Mouse (Mus musculus): ENCODE measurements around the gene Ctf2. TPM values are rescaled to one million over a fixed set of nuclear protein-coding genes. Genes with fewer than 3 reads are reported as not detected.
A peak's percentile ranks its signal among the peaks of the same experiment; 100 is the strongest.

Ctf2 gene
- total and polyA plus RNA-seq, 3 experiments: 0.39 to 1.0 TPM; not detected in 1

DNA sequence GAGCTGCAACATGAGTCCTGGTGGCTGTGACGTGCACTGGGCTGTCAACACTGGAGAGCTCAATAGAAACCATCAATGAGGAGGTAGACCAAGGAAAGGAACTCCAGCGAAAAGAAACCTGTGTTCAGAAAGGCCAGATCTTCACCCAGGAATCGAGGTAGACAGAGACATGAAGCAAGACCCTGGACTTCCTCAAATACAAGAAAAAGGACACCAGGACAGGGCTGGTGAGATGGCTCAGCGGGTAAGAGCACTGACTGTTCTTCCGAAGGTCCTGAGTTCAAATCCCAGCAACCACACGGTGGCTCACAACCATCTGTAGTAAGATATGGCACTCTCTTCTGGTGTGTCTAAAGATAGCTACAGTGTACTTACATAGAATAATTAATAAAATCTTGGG is 13.6 kb downstream of the Ctf2 start:
- Histone ChIP-seq H3K9me3 (replicated peaks; ENCODE audit: insufficient read depth, low read length) (no peaks in the 10 kb centered on the region), H3K79me2 (ENCODE audit: control insufficient read depth, insufficient read depth, low read length, poor library complexity) (peaks cover 1% of the 10 kb centered on the region; the same call in 1 of the 2 replicates), H3K9ac (ENCODE audit: control insufficient read depth, low read depth, low read length, poor library complexity, severe bottlenecking) (no peak overlapping the region), H3K4me1 (ENCODE audit: control insufficient read depth in 1 of 2, insufficient read depth in 2 of 2, low read length in 2 of 2) (peaks cover 2 to 7% of the 10 kb centered on the region in 2 experiments; a peak in 3 of 4 replicates), H3K27me3 (ENCODE audit: control insufficient read depth in 1 of 2, insufficient read depth in 2 of 2, low read length in 2 of 2) (no peaks in the 10 kb centered on the region), H3K27ac (ENCODE audit: control insufficient read depth, low read depth, low read length) (no peak overlapping the region), H3K36me3 (ENCODE audit: control insufficient read depth in 1 of 2, insufficient read depth in 2 of 2, low read length in 2 of 2) (peaks cover 0 to 9% of the 10 kb centered on the region in 2 experiments; a peak in 2 of 4 replicates), H3K4me3 (ENCODE audit: control insufficient read depth in 1 of 2, insufficient read depth in 1 of 2, low read depth in 2 of 2, low read length in 2 of 2) (no peak overlapping the region)
- TF ChIP-seq E2F4 (IDR thresholded peaks at IDR 0.05; ENCODE audit: borderline replicate concordance, low read depth, low read length) (no peak), TBP (IDR thresholded peaks at IDR 0.05; ENCODE audit: low read depth, low read length) (peak; percentile 98), MAFK (IDR thresholded peaks at IDR 0.05; ENCODE audit: borderline replicate concordance, low read depth, low read length) (0 out of 2 replicates have a peak, but pooled peaks have one; percentile 20)
- peak; percentile 39 for DNase-seq (ENCODE audit: low read depth, low spot score)

DNA sequence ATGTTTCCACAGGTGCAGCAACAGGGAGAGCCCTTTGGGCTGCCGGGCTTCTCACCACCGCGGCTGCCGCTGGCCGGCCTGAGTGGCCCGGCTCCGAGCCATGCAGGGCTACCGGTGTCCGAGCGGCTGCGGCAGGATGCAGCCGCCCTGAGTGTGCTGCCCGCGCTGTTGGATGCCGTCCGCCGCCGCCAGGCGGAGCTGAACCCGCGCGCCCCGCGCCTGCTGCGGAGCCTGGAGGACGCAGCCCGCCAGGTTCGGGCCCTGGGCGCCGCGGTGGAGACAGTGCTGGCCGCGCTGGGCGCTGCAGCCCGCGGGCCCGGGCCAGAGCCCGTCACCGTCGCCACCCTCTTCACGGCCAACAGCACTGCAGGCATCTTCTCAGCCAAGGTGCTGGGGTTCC is 15.0 kb downstream of the Ctf2 start:
- peak overlapping the region; percentile 73 to 77 for H3K4me3 ChIP-seq (ENCODE audit: control insufficient read depth in 1 of 2, insufficient read depth in 1 of 2, low read depth in 2 of 2, low read length in 2 of 2)
- H3K27me3 ChIP-seq (ENCODE audit: control insufficient read depth in 1 of 2, insufficient read depth in 2 of 2, low read length in 2 of 2): no peaks in the 10 kb centered on the region
- H3K27ac ChIP-seq (ENCODE audit: control insufficient read depth, low read depth, low read length): peak overlapping the region; percentile 7; the same call in 1 of the 2 replicates
- H3K36me3 ChIP-seq (ENCODE audit: control insufficient read depth in 1 of 2, insufficient read depth in 2 of 2, low read length in 2 of 2): peaks cover 0 to 14% of the 10 kb centered on the region in 2 experiments; a peak in 2 of 4 replicates
- peaks cover 3 to 11% of the 10 kb centered on the region in 2 experiments for H3K4me1 ChIP-seq (ENCODE audit: control insufficient read depth in 1 of 2, insufficient read depth in 2 of 2, low read length in 2 of 2)
- H3K9me3 ChIP-seq (replicated peaks; ENCODE audit: insufficient read depth, low read length): no peaks in the 10 kb centered on the region
- peak overlapping the region; percentile 87 for H3K9ac ChIP-seq (ENCODE audit: control insufficient read depth, low read depth, low read length, poor library complexity, severe bottlenecking)
- DNase-seq (ENCODE audit: low read depth, low spot score): peak; percentile 70
- H3K79me2 ChIP-seq (ENCODE audit: control insufficient read depth, insufficient read depth, low read length, poor library complexity): peaks cover 1% of the 10 kb centered on the region; the same call in 1 of the 2 replicates
- TF ChIP-seq ZMIZ1 (IDR thresholded peaks at IDR 0.05; ENCODE audit: low read depth, low read length): no peak
- TF ChIP-seq CHD1 (IDR thresholded peaks at IDR 0.05; ENCODE audit: low read depth, low read length): no peak
- TF ChIP-seq GABPA (IDR thresholded peaks at IDR 0.05; ENCODE audit: low read depth, low read length): no peak
- no peak for TF ChIP-seq ETS1 (IDR thresholded peaks at IDR 0.05; ENCODE audit: low read depth, low read length)
- TF ChIP-seq ZKSCAN1 (IDR thresholded peaks at IDR 0.05; ENCODE audit: low read depth, low read length): no peak
- no peak for TF ChIP-seq ZNF384 (IDR thresholded peaks at IDR 0.05; ENCODE audit: low read depth, low read length)
- TF ChIP-seq UBTF (IDR thresholded peaks at IDR 0.05; ENCODE audit: borderline replicate concordance, insufficient read depth, low read depth, low read length): peak; percentile 80; the same call in 1 of the 2 replicates
- TF ChIP-seq ELF1 (IDR thresholded peaks at IDR 0.05; ENCODE audit: low read depth, low read length): no peak
- TF ChIP-seq BHLHE40 (IDR thresholded peaks at IDR 0.05; ENCODE audit: borderline replicate concordance, low read depth, low read length): no peak
- no peak for TF ChIP-seq MYC (IDR thresholded peaks at IDR 0.05; ENCODE audit: low read depth, low read length)
- TF ChIP-seq HCFC1 (IDR thresholded peaks at IDR 0.05; ENCODE audit: low read depth, low read length): no peak
- TF ChIP-seq MEF2A (IDR thresholded peaks at IDR 0.05; ENCODE audit: extremely low read depth, insufficient replicate concordance, low read depth, low read length, poor library complexity, severe bottlenecking): no peak
- no peak for TF ChIP-seq KAT2A (conservative IDR thresholded peaks at IDR 0.05; ENCODE audit: low read depth, low read length)
- no peak for TF ChIP-seq GATA1 (IDR thresholded peaks at IDR 0.05; ENCODE audit: low read depth, low read length)
- no peak for TF ChIP-seq TBP (IDR thresholded peaks at IDR 0.05; ENCODE audit: low read depth, low read length)
- no peak for TF ChIP-seq NRF1 (IDR thresholded peaks at IDR 0.05; ENCODE audit: insufficient read depth, low read depth, low read length, poor library complexity, severe bottlenecking)
- no peak for TF ChIP-seq MYB (IDR thresholded peaks at IDR 0.05; ENCODE audit: low read depth, low read length)
- no peak; the same call in 1 of the 2 replicates for TF ChIP-seq RAD21 (IDR thresholded peaks at IDR 0.05; ENCODE audit: low read depth, low read length)
- TF ChIP-seq TCF12 (IDR thresholded peaks at IDR 0.05; ENCODE audit: low read depth, low read length): 0 out of 2 replicates have a peak, but pooled peaks have one; percentile 11
- TF ChIP-seq MAZ (IDR thresholded peaks at IDR 0.05; ENCODE audit: low read depth, low read length): no peak
- peak; percentile 41 to 77 (median 57); a peak in 5 of 6 replicates for TF ChIP-seq CTCF (IDR thresholded peaks at IDR 0.05 in 2 of 3, conservative IDR thresholded peaks at IDR 0.05 in 1 of 3; ENCODE audit: control insufficient read depth in 1 of 3, insufficient read depth in 1 of 3, low read depth in 2 of 3, low read length in 3 of 3, poor library complexity in 1 of 3, severe bottlenecking in 1 of 3)
- no peak for TF ChIP-seq USF2 (IDR thresholded peaks at IDR 0.05; ENCODE audit: borderline replicate concordance in 1 of 2, insufficient read depth in 1 of 2, low read depth in 1 of 2, low read length in 2 of 2)
- no peak for TF ChIP-seq POLR2AphosphoS5 (IDR thresholded peaks at IDR 0.05; ENCODE audit: borderline replicate concordance, low read depth, low read length)
- TF ChIP-seq RCOR1 (IDR thresholded peaks at IDR 0.05; ENCODE audit: low read depth, low read length): no peak
- TF ChIP-seq MAX (IDR thresholded peaks at IDR 0.05; ENCODE audit: low read length): no peak
- no peak for TF ChIP-seq CHD2 (IDR thresholded peaks at IDR 0.05; ENCODE audit: low read length)
- no peak for TF ChIP-seq TAL1 (IDR thresholded peaks at IDR 0.05; ENCODE audit: low read length)
- peak; percentile 54 for TF ChIP-seq MXI1 (IDR thresholded peaks at IDR 0.05; ENCODE audit: low read depth, low read length)
